Mouse (Mus musculus): ENCODE measurements around the gene Lama4. TPM values are rescaled to one million over a fixed set of nuclear protein-coding genes. Genes with fewer than 3 reads are reported as not detected.

The Lama4 gene
- total RNA-seq (2021), result 10 to 100 TPM; 38.9 to 51.2 TPM
- polyA plus RNA-seq (2012; rRNA removed), result 30.2 and 38.6 TPM in 2 replicates
- long read RNA-seq, full-length matches to known transcripts, result 7 of 17 reads
- long read RNA-seq, partial matches to known transcripts, result 6 of 17 reads
- long read RNA-seq, other reads (novel, unspliced or antisense), result 4 of 17 reads

GRCm38 (mm10) chr10:38965075-38965781, at the start of gene Lama4:
TSS of gene Lama4 (plus strand) at chr10:38965515.
- DNase-seq, result peak; percentile 89

- DNase-seq, result no peak
These were observed 49.2 kb upstream of the Lama4 start for GRCm38 (mm10) chr10:38916027-38916617.

- DNase-seq, result no peak
These were observed 36.2 kb upstream of the Lama4 start for GRCm38 (mm10) chr10:38928940-38929697.

DNA sequence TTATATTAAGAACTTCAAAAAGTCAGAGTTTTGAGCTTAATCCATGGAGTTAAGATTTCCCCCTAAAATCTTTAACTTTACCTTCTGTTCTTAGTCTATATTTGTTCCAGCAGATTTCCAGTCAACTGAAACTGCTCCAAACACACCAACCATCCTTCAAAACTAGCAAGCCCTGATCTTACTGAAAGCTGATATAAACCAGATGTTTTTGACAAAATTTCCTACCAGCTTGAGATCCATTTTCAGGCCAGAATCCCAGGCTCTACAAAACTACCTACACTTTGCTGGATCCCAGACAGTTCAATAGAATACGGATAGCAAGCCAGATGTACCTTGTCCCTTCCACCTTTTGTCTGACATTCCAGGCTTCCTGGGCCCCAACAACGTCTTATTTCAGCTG, 20.6 kb upstream of the Lama4 start:
- DNase-seq, result no peak

DNA sequence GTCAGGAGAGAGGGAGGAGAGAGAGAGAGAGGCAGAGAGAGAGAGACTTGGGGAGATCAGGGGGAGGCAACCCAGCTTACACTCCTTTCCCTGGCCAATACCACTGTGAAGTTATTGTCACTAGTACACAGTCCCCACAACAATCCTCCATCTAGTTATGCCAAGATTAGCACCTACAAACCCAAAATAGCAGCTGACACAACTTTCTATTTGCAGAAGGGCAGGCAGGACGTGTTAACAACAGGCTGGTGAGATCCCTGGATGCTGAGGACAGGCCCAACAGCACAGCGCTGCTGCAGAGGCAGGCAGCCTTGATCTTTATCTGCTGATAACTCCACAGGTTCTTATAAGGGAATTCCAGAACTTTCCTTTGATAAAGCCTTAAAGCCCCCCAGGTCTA, 3.4 kb upstream of the Lama4 start:
- peak; percentile 21 for DNase-seq

GRCm38 (mm10) chr10:38964719-38965074, 618 bp upstream of the Lama4 start:
- DNase-seq, result peak; percentile 68

DNA sequence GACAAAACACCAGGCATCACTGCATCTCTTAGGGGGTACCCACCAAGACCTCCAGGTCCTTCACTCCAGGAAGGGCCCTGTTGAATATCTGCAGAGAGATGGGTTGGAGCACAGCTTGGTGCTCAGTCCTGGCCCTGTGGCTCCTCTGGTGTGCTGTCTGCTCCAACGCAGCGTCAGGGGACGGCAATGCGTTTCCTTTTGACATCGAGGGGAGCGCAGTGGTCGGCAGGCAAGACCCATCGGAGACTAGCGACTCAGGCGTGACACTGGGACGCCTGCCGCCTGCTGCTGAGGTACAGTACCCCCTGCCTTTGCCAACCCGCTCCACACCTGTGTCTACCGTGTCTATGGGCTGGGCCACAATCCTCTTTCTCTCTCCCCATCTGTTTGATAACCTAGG, 542 bp downstream of the Lama4 start:
- peak; percentile 57 for DNase-seq

DNA sequence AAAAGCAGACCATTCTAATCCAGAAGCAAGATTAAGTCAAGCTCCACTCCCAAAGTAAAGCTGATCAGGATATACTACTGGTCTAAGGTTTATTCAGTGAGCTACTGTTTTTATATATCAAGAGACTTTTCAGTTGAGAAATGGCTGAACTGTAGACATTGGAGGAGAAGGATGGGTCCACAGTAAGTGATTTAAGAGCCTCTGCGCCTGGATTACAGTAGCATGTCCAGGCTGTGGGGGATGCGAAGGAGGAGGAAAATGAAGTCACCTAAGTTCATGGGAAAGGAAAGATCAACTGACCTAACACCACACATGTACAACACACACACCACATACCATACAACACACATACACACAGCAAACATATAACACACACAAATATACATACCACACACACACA, 1.3 kb downstream of the Lama4 start:
- DNase-seq, result no peak

- DNase-seq, result peak; percentile 31
These were observed 3.2 kb downstream of the Lama4 start for GRCm38 (mm10) chr10:38968326-38969072.

DNA sequence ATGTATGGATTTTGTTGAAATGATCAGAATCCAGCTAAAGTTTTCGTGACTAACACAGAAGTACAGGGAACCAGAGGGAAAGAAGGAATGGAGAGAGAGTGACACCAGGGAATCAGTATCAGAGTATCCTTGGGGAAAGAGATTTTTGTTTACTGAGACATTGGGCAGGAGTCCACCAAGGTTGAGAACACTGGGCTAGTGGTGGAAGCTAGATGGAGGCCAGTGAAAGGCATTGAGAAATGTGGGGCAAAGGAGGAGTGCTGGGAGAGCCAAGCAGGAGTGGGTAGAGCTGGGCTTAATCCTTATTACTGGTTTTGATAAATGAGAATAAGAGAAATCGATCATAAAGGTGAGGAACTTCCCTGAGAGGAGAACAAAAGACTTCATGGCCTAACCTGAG, 4.2 kb downstream of the Lama4 start:
- peak; percentile 68 for DNase-seq

DNA sequence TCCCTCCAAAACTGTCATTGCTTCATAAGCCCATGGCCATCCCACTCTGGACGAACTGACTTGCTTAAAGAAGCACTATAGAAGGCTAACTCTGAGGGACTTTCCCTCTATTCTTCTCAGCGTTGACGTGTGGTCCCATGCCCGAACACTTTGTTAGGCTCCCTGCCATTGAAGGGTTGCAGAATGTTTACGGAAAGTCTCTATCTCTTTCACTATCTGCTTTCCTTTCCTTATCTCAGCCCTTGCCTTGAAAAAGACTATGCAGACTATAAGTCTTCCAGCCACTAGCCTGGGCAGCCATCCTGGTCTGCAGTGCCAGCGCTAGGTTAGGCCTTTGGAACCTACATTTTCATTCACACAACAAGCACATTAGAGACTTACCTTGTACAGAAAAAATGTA, 4.7 kb downstream of the Lama4 start:
- DNase-seq, result no peak

GRCm38 (mm10) chr10:38972221-38972946, 7.1 kb downstream of the Lama4 start:
- DNase-seq, result no peak

DNA sequence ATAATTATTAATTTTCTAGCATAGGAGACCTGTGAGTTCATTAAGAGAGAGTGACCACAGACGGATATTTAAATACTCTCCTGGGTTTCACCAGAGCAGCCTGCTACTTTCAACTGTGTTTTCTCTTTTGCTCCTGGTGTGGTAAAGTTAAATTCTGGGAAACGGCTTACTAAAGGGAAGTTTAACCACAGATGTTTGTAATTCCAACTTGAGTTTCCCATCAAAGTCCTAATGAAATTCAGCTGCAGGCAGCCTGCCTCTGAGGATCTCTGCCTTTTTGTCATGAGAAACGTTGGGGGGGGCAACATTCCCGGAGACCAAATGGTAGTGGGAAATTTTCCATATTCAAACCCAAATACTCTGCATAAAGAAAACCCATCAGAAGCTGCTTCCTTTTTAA, 7.7 kb downstream of the Lama4 start:
- no peak for DNase-seq

DNA sequence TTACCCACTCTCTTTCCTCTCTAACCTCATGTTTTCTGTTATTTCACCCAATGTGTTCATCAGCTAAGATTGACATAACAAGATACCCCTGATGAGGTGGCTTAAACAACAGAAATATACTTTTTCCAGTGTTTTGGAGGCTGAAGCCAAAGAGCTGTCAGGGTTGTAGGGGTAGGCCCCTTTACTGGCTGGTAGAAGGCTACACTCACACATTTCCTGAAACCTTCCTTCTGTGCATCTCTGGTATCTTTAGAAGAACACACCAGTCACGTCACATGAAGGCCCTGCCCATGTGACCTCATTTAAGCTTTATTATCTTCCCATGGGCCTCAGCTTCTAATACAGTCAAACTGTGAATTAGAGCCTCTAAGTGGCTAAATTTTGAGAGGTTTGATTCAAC, 12.9 kb downstream of the Lama4 start:
- DNase-seq, result no peak

GRCm38 (mm10) chr10:38979699-38980098, 14.4 kb downstream of the Lama4 start:
- DNase-seq, result no peak

DNA sequence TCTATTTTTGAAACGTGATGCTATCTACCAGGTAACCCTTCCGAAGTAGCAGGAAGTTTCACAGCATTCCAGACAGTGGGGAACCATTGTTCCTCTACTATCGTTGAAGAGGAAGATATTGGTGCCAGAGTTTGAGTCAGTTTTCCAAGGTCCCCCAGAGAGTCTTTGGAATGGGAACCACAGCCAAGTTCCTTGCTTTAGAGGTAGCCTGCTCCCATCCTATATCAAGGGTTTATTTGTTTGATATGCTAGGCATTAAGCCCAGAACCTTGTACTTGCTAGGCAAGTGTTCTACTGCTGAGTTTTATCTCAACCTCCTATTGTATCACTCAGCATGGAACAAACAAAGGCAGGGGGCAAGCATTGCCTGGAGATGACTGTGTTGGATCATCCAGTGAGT, 15.7 kb downstream of the Lama4 start:
- DNase-seq, result no peak

GRCm38 (mm10) chr10:38984358-38985075, 19.2 kb downstream of the Lama4 start:
- DNase-seq, result no peak

GRCm38 (mm10) chr10:38986053-38986452, 20.7 kb downstream of the Lama4 start:
- DNase-seq, result no peak

DNA sequence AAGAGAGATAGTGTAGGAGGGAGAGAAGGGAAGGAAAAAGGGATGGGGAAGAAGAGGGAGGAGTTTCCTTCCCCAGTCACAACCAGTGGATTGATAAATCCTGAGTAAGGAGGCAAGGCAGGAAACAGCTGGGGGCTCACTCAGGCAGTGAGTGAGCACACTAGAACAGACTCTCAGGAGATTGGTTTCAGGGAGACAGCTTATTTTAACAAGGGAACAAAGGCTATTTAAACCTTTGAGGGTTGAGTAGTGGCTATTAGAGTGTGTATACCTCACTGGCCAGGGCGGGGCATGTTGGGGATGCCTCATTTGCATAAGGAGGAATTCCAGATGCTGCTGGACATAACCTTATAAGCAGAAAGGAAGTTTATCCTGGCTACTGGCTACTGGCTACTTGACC, 27.5 kb downstream of the Lama4 start:
- DNase-seq, result no peak

GRCm38 (mm10) chr10:38993632-38994424, 28.5 kb downstream of the Lama4 start:
- no peak for DNase-seq

Measured in adrenal gland, adult 2 months (tissue).